Mouse (Mus musculus): Measurements from ENCODE around the gene Hoxa13. TPM values are rescaled to one million over a fixed set of nuclear protein-coding genes. Genes with fewer than 3 reads are reported as not detected.

Hoxa13 gene
- polyA plus RNA-seq, 1 experiment from 2014 or later: not detected

- no peaks in the 10 kb centered on the region for H3K36me3 ChIP-seq (ENCODE audit: control insufficient read depth, insufficient read depth)
- H3K9ac ChIP-seq (ENCODE audit: low read depth, low read length): no peak overlapping the region
- WGBS (ENCODE audit: insufficient replicate concordance): 8% methylated on average over 22 of the region's 22 CpGs
- H3K27ac ChIP-seq (ENCODE audit: low read length): no peak overlapping the region
- H3K4me1 ChIP-seq (ENCODE audit: control insufficient read depth, low read depth, low read length): no peaks in the 10 kb centered on the region
- H3K27me3 ChIP-seq (ENCODE audit: control insufficient read depth, insufficient read depth, low read depth, low read length): peaks cover 94% of the 10 kb centered on the region
- ATAC-seq (ENCODE audit: low read depth): no peak
- H3K4me2 ChIP-seq (ENCODE audit: low read depth, low read length): no peak overlapping the region
- no peaks in the 10 kb centered on the region for H3K9me3 ChIP-seq (replicated peaks; ENCODE audit: control insufficient read depth, low read length)
- no peak overlapping the region for H3K4me3 ChIP-seq (ENCODE audit: low read depth, low read length)
Observed at GRCm38 (mm10) chr6:52272766-52273655, 12.3 kb upstream of the Hoxa13 start.

GRCm38 (mm10) chr6:52270494-52271480, 10.1 kb upstream of the Hoxa13 start:
- H3K9ac ChIP-seq (ENCODE audit: low read depth, low read length): no peak overlapping the region
- no peaks in the 10 kb centered on the region for H3K36me3 ChIP-seq (ENCODE audit: control insufficient read depth, insufficient read depth)
- WGBS (ENCODE audit: insufficient replicate concordance): 9% methylated on average over 23 of the region's 23 CpGs
- no peaks in the 10 kb centered on the region for H3K9me3 ChIP-seq (replicated peaks; ENCODE audit: control insufficient read depth, low read length)
- no peak overlapping the region for H3K4me2 ChIP-seq (ENCODE audit: low read depth, low read length)
- H3K4me1 ChIP-seq (ENCODE audit: control insufficient read depth, low read depth, low read length): no peaks in the 10 kb centered on the region
- no peak for ATAC-seq (ENCODE audit: low read depth)
- H3K27ac ChIP-seq (ENCODE audit: low read length): no peak overlapping the region
- peaks cover 94% of the 10 kb centered on the region for H3K27me3 ChIP-seq (ENCODE audit: control insufficient read depth, insufficient read depth, low read depth, low read length)
- no peak overlapping the region for H3K4me3 ChIP-seq (ENCODE audit: low read depth, low read length)

- no peak for ATAC-seq (ENCODE audit: low read depth)
- no peak overlapping the region for H3K9ac ChIP-seq (ENCODE audit: low read depth, low read length)
- H3K27me3 ChIP-seq (ENCODE audit: control insufficient read depth, insufficient read depth, low read depth, low read length): peaks cover 95% of the 10 kb centered on the region
- H3K36me3 ChIP-seq (ENCODE audit: control insufficient read depth, insufficient read depth): no peaks in the 10 kb centered on the region
- H3K27ac ChIP-seq (ENCODE audit: low read length): no peak overlapping the region
- H3K4me1 ChIP-seq (ENCODE audit: control insufficient read depth, low read depth, low read length): no peaks in the 10 kb centered on the region
- H3K9me3 ChIP-seq (replicated peaks; ENCODE audit: control insufficient read depth, low read length): no peaks in the 10 kb centered on the region
- no peak overlapping the region for H3K4me3 ChIP-seq (ENCODE audit: low read depth, low read length)
- H3K4me2 ChIP-seq (ENCODE audit: low read depth, low read length): no peak overlapping the region
- 7% methylated on average over 3 of the region's 3 CpGs for WGBS (ENCODE audit: insufficient replicate concordance)
Observed at GRCm38 (mm10) chr6:52268756-52269155, 8.1 kb upstream of the Hoxa13 start.

- H3K4me2 ChIP-seq (ENCODE audit: low read depth, low read length): no peak overlapping the region
- H3K36me3 ChIP-seq (ENCODE audit: control insufficient read depth, insufficient read depth): no peaks in the 10 kb centered on the region
- H3K4me3 ChIP-seq (ENCODE audit: low read depth, low read length): no peak overlapping the region
- 9% methylated on average over 7 of the region's 7 CpGs for WGBS (ENCODE audit: insufficient replicate concordance)
- no peak overlapping the region for H3K9ac ChIP-seq (ENCODE audit: low read depth, low read length)
- no peaks in the 10 kb centered on the region for H3K9me3 ChIP-seq (replicated peaks; ENCODE audit: control insufficient read depth, low read length)
- no peak for ATAC-seq (ENCODE audit: low read depth)
- no peak overlapping the region for H3K27ac ChIP-seq (ENCODE audit: low read length)
- H3K4me1 ChIP-seq (ENCODE audit: control insufficient read depth, low read depth, low read length): no peaks in the 10 kb centered on the region
- H3K27me3 ChIP-seq (ENCODE audit: control insufficient read depth, insufficient read depth, low read depth, low read length): peaks cover 95% of the 10 kb centered on the region
Observed at GRCm38 (mm10) chr6:52268341-52268740, 7.7 kb upstream of the Hoxa13 start.

GRCm38 (mm10) chr6:52267691-52268090, 7.0 kb upstream of the Hoxa13 start:
- no peak overlapping the region for H3K27ac ChIP-seq (ENCODE audit: low read length)
- WGBS (ENCODE audit: insufficient replicate concordance): 8% methylated on average over 3 of the region's 3 CpGs
- H3K4me2 ChIP-seq (ENCODE audit: low read depth, low read length): no peak overlapping the region
- H3K4me1 ChIP-seq (ENCODE audit: control insufficient read depth, low read depth, low read length): no peaks in the 10 kb centered on the region
- H3K9ac ChIP-seq (ENCODE audit: low read depth, low read length): no peak overlapping the region
- ATAC-seq (ENCODE audit: low read depth): no peak
- peaks cover 95% of the 10 kb centered on the region for H3K27me3 ChIP-seq (ENCODE audit: control insufficient read depth, insufficient read depth, low read depth, low read length)
- no peaks in the 10 kb centered on the region for H3K9me3 ChIP-seq (replicated peaks; ENCODE audit: control insufficient read depth, low read length)
- H3K4me3 ChIP-seq (ENCODE audit: low read depth, low read length): no peak overlapping the region
- no peaks in the 10 kb centered on the region for H3K36me3 ChIP-seq (ENCODE audit: control insufficient read depth, insufficient read depth)

- H3K27ac ChIP-seq (ENCODE audit: low read length): no peak overlapping the region
- H3K4me2 ChIP-seq (ENCODE audit: low read depth, low read length): no peak overlapping the region
- no peak overlapping the region for H3K4me3 ChIP-seq (ENCODE audit: low read depth, low read length)
- no peaks in the 10 kb centered on the region for H3K36me3 ChIP-seq (ENCODE audit: control insufficient read depth, insufficient read depth)
- H3K4me1 ChIP-seq (ENCODE audit: control insufficient read depth, low read depth, low read length): no peaks in the 10 kb centered on the region
- H3K27me3 ChIP-seq (ENCODE audit: control insufficient read depth, insufficient read depth, low read depth, low read length): peaks cover 95% of the 10 kb centered on the region
- no peaks in the 10 kb centered on the region for H3K9me3 ChIP-seq (replicated peaks; ENCODE audit: control insufficient read depth, low read length)
- 19% methylated on average over 5 of the region's 5 CpGs for WGBS (ENCODE audit: insufficient replicate concordance)
- no peak overlapping the region for H3K9ac ChIP-seq (ENCODE audit: low read depth, low read length)
- no peak for ATAC-seq (ENCODE audit: low read depth)
Observed at GRCm38 (mm10) chr6:52267221-52267620, 6.5 kb upstream of the Hoxa13 start.

DNA sequence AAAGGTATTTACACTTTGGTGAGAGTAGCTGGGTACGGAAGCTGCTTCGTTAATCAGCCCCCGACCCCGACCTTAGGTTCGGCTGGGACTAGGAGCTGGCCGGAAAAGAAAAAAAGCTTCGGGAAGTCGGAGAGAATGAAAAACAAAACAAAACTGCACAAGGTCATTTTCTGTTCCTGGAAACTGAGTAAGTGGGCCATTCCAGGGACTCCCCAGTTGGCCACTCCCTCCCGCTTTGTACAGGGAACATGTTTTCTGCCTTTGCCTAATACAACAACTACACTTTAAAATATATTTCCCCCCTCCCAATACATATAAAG, 5.9 kb upstream of the Hoxa13 start:
- Histone ChIP-seq H3K4me1 (ENCODE audit: control insufficient read depth, low read depth, low read length) (no peaks in the 10 kb centered on the region), H3K4me3 (ENCODE audit: low read depth, low read length) (no peak overlapping the region), H3K27me3 (ENCODE audit: control insufficient read depth, insufficient read depth, low read depth, low read length) (peaks cover 97% of the 10 kb centered on the region), H3K9me3 (replicated peaks; ENCODE audit: control insufficient read depth, low read length) (no peaks in the 10 kb centered on the region), H3K4me2 (ENCODE audit: low read depth, low read length) (no peak overlapping the region), H3K9ac (ENCODE audit: low read depth, low read length) (no peak overlapping the region), H3K36me3 (ENCODE audit: control insufficient read depth, insufficient read depth) (no peaks in the 10 kb centered on the region), H3K27ac (ENCODE audit: low read length) (no peak overlapping the region)
- WGBS (ENCODE audit: insufficient replicate concordance): 5% methylated on average over 9 of the region's 9 CpGs
- ATAC-seq (ENCODE audit: low read depth): no peak

DNA sequence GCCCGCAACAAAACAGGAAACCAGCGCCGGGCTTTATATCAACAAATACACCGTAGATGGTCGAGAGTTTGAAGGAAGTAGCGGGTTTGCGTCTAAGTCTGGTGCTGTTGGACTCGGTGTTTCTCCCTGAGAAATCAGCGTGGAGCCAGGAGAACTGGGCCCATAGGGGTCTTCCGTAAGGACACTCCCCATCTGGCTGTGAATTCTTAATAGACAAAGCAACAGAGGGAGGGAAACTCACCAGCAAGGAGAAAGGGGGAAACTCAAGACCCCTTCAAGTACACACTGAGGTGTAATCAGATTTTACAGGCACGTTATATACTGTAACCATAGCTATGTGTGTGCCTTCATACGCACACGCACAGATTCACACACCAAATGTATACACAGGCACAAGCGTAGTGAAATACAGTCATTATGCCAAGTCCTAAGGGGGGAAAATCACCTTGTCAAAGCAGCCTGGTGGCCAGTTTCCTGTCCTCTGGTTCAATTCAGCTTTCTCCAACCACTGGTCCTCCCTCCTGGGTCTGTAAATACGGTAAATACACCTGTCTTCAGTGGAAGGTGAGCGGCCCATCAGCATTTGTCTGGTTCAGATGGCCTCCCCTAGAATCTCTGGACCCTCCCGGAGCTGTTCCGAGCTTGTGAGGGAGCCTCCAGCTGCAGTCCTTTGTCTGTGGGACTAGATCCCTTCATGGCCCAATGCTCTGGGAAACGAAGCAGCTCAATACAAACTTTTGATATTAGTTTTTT, 5.4 kb upstream of the Hoxa13 start:
- no peak overlapping the region for H3K4me2 ChIP-seq (ENCODE audit: low read depth, low read length)
- H3K4me3 ChIP-seq (ENCODE audit: low read depth, low read length): no peak overlapping the region
- H3K27me3 ChIP-seq (ENCODE audit: control insufficient read depth, insufficient read depth, low read depth, low read length): peaks cover 97% of the 10 kb centered on the region
- H3K27ac ChIP-seq (ENCODE audit: low read length): no peak overlapping the region
- no peak overlapping the region for H3K9ac ChIP-seq (ENCODE audit: low read depth, low read length)
- no peak for ATAC-seq (ENCODE audit: low read depth)
- H3K9me3 ChIP-seq (replicated peaks; ENCODE audit: control insufficient read depth, low read length): no peaks in the 10 kb centered on the region
- H3K4me1 ChIP-seq (ENCODE audit: control insufficient read depth, low read depth, low read length): no peaks in the 10 kb centered on the region
- H3K36me3 ChIP-seq (ENCODE audit: control insufficient read depth, insufficient read depth): no peaks in the 10 kb centered on the region
- 2% methylated on average over 19 of the region's 19 CpGs for WGBS (ENCODE audit: insufficient replicate concordance)

All from liver, embryonic 16.5 days (tissue).